Mouse (Mus musculus) layer of hippocampus, adult 2 months (tissue): Measurements from ENCODE around the gene Txnip. TPM values are rescaled to one million over a fixed set of nuclear protein-coding genes. Genes with fewer than 3 reads are reported as not detected.

ENCODE experiments used
- DNase-seq, 2 experiments: peaks; one replicate each; pipeline ENCODE4 v3.0.0; 2022; ENCODE audit warnings: low spot score in 2 of 2
- H3K27ac ChIP-seq: fragments of 200-600 bp; 2 replicates; pipeline ENCODE4 v1.8.1; 2022
- H3K4me3 ChIP-seq: fragments of 200-600 bp; 2 replicates; pipeline ENCODE4 v1.8.1; 2022; ENCODE audit warnings: mild to moderate bottlenecking
- CTCF ChIP-seq: fragments of 200-600 bp; conservative IDR thresholded peaks from 2 replicates; pipeline ENCODE4 v1.8.1; 2022; ENCODE audit warnings: antibody characterized with exemption, mild to moderate bottlenecking, moderate library complexity
- total RNA-seq, 2 experiments: library from RNA; stranded (reverse); gene quantifications; 2 replicates each; pipeline ENCODE4 v1.2.3; 2021

Gene Txnip
- total RNA-seq, 2 experiments from 2014 or later: 22.6 to 36.4 TPM

GRCm38 (mm10) chr3:96541328-96542078 is 16.3 kb upstream of the Txnip start:
- DNase-seq: no peak
- TF ChIP-seq CTCF: peak; percentile 73
- Histone ChIP-seq H3K27ac (no peak overlapping the region), H3K4me3 (no peak overlapping the region)

GRCm38 (mm10) chr3:96542554-96542953 is 15.2 kb upstream of the Txnip start:
- 0 out of 2 replicates have a peak, but pooled peaks have one; percentile 11 for TF ChIP-seq CTCF
- H3K27ac ChIP-seq: peak overlapping the region; percentile 77
- peak in 1 of 2 experiments; percentile 34 for DNase-seq
- no peak overlapping the region for H3K4me3 ChIP-seq

- peak overlapping the region; percentile 77 for H3K27ac ChIP-seq
Measured at GRCm38 (mm10) chr3:96543345-96543744, 14.4 kb upstream of the Txnip start.

DNA sequence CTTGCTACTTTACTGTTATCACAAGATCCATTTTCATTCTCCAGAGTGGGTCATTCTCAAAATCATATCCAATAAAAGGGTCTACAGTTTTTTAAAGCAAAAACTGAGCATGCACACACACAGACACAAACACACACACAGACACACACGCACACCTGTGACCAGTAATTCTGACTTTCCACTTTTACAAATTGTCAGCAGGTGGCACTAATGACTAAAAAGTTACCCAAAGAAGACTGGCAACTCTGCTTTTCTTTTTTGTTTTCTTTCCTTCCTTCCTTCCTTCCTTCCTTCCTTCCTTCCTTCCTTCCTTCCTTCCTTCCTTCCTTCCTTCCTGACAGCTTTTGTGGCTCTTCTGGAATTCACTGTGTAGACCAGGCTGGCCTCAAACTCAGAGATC is 12.2 kb upstream of the Txnip start:
- Histone ChIP-seq H3K4me3 (no peak overlapping the region), H3K27ac (no peak overlapping the region)
- peak; percentile 65 for TF ChIP-seq CTCF
- no peak for DNase-seq

More at GRCm38 (mm10) chr3:96543345-96543744, 14.4 kb upstream of the Txnip start:
- TF ChIP-seq CTCF: no peak
- DNase-seq: peak; percentile 55 to 78
- no peak overlapping the region for H3K4me3 ChIP-seq

DNA sequence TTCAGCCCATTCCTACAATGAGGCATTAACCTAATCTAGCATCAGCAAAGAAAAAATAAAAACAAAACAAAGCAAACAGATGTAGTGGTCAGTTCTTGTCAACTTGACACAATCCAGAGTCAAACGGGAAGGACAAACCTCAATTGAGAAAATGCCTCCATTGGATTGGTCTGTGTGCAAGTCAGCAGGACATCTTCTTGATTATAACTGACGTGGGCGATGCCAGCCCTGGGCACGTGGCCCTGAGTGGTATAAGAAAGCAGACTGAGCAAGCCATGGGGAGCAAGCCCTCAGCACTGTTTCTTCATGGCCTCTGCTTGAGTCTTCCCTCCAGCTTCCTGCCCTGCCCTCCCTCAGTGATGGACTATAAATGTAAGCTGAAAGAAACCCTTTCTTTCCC is 10.9 kb upstream of the Txnip start:
- no peak for DNase-seq
- TF ChIP-seq CTCF: no peak
- H3K27ac ChIP-seq: no peak overlapping the region

GRCm38 (mm10) chr3:96547389-96547960 is 10.3 kb upstream of the Txnip start:
- no peak overlapping the region for H3K27ac ChIP-seq
- DNase-seq: peak; percentile 66 to 83
- TF ChIP-seq CTCF: peak; percentile 94
- no peak overlapping the region for H3K4me3 ChIP-seq

More for the DNA sequence above, 10.9 kb upstream of the Txnip start:
- no peak overlapping the region for H3K4me3 ChIP-seq

GRCm38 (mm10) chr3:96548824-96549223 is 8.9 kb upstream of the Txnip start:
- DNase-seq: no peak
- Histone ChIP-seq H3K4me3 (no peak overlapping the region), H3K27ac (no peak overlapping the region)
- no peak for TF ChIP-seq CTCF

GRCm38 (mm10) chr3:96549346-96549745 is 8.4 kb upstream of the Txnip start:
- DNase-seq: no peak
- H3K4me3 ChIP-seq: no peak overlapping the region
- no peak overlapping the region for H3K27ac ChIP-seq
- TF ChIP-seq CTCF: no peak

DNA sequence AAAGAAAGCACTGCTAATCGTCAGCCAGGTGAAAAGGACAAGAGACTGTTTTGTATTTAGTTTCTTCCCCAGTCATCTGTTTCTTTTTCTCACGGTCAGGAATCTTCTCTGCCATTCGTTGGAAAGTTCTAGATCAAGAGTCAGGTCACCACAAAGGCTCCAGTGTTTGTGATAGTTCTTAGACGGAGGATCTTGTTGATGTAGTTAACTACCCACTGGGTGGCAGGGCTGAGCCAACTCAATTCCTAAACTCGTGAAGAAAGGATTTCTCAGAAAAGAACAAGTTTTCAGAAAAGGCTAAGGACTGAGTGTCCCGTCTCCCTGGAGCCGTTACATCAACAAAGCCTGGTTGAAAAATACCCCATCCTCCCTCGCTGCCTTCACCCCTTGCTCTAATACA is 6.6 kb upstream of the Txnip start:
- peak; percentile 83 for TF ChIP-seq CTCF
- peak in 1 of 2 experiments; percentile 51 for DNase-seq
- H3K4me3 ChIP-seq: no peak overlapping the region
- H3K27ac ChIP-seq: peak overlapping the region; percentile 25; the same call in 1 of the 2 replicates

DNA sequence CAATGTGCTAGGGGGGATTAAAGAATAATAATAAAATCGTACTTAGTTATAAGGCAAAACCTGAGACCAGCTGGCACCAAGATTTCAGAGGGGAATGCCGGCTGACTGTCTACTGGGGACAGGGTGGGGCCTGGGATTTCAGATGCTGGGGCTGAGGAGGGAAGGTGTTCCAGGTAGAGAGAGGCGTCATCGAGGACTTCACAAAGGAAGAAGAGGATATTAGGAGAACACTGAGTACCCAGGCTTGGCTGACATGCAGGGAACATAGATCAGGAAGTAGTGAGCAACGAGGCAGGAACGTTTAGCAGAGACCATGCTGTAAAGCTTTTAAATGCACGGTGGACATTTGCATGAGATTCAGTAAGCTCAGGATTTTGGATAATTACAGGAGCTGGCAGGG is 5.9 kb upstream of the Txnip start:
- Histone ChIP-seq H3K4me3 (no peak overlapping the region), H3K27ac (no peak overlapping the region; the same call in 1 of the 2 replicates)
- no peak for DNase-seq
- TF ChIP-seq CTCF: no peak

GRCm38 (mm10) chr3:96553601-96554000 is 4.2 kb upstream of the Txnip start:
- no peak for TF ChIP-seq CTCF
- DNase-seq: no peak
- H3K27ac ChIP-seq: no peak overlapping the region
- H3K4me3 ChIP-seq: no peak overlapping the region

- no peak for TF ChIP-seq CTCF
- peak overlapping the region; percentile 75; the same call in 1 of the 2 replicates for H3K27ac ChIP-seq
- no peak for DNase-seq
- H3K4me3 ChIP-seq: no peak overlapping the region
Measured at GRCm38 (mm10) chr3:96554251-96554650, 3.5 kb upstream of the Txnip start.

- no peak for TF ChIP-seq CTCF
- peak; percentile 37 to 56 for DNase-seq
- peak overlapping the region; percentile 75 for H3K27ac ChIP-seq
Measured at GRCm38 (mm10) chr3:96555041-96555596, 2.6 kb upstream of the Txnip start.

More at GRCm38 (mm10) chr3:96555041-96555596, 2.6 kb upstream of the Txnip start:
- no peak overlapping the region for H3K4me3 ChIP-seq
